Mouse (Mus musculus) skeletal muscle tissue, adult 2 months (tissue): ENCODE data around the gene Itsn1.
A peak's percentile ranks its signal among the peaks of the same experiment; 100 is the strongest.

Experiments used
- DNase-seq: peaks from one replicate; pipeline ENCODE4 v3.0.0-alpha.2; 2012; ENCODE audit warnings: low read depth, low spot score

The Itsn1 gene

GRCm38 (mm10) chr16:91768586-91768985 lies 39.5 kb downstream of the Itsn1 start:
- peak; percentile 74 for DNase-seq

DNA sequence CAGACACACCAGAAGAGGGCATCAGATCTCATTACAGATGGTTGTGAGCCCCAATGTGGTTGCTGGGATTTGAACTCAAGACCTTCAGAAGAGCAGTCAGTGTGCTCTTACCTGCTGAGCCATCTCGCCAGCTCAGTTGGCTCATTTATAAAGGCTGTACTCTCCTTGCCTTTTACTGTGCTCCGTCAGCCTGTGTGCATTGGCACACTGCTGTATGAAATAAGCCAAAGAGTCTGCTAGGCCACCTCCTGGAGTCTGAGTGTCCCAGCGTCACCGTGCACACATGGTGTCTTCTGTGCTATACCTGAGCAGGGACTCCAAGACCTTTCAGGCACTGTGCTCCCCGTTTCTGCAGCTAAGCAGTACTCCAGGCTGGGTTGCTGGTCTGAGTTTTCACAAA lies 40.8 kb downstream of the Itsn1 start:
- no peak for DNase-seq

GRCm38 (mm10) chr16:91770662-91771061 lies 41.6 kb downstream of the Itsn1 start:
- DNase-seq = no peak

DNA sequence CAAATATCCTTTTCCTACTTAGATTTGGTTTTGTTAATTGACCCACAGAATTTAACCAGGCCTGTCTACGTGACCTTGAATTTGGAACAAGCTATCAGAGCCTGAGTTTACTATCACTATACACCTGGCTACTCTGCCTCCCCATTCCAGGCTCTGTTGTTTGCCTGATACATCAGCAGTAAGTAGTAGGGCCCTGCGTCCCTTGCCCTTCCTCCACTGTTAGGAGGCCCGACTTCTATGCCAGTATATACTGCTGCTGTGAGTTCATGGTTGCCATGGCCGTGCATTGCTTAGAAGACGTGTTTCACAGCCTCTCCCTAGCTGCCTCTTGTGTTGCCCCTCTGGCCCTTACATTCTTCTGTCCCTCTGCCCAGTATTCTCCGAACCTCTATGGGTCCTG lies 42.3 kb downstream of the Itsn1 start:
- no peak for DNase-seq

GRCm38 (mm10) chr16:91772586-91772985 lies 43.5 kb downstream of the Itsn1 start:
- DNase-seq = no peak

DNA sequence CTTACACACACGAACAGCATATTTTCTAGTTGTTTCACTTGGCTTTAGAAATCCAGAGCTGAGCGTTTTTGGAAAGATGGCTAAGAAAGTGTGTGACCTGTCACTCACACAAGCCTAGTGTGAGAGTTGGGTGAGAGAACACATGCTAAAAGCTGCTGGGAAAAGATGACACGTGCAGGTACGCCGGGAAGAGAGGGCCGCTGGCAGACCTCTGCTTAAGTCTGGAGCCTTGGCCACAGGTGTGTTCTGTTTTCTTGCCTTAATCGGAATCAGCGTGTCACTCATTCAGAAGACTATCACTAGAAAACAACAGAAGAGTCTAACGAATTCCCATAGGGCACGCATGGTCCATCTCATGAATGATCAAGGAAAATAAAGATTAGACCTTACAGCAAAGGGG lies 50.5 kb downstream of the Itsn1 start:
- no peak for DNase-seq

DNA sequence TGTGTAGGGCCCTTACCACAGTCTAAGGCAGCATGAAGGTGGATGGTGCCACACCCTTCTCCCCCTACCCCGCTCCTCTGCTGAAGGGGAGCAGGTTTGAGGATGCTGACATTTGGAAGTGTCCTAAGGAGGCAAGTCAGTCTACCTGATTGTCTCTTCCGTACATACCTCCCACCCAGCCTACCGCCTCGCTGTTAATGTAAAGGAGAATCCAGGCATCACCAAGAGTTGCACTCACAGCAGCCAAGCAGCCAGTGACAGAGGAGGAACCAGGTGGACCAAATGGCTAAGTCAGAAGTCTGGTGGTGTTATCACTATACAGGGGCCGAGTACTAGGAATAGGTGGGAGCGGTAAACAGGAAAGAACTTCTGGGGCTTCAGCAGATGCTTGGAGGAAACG lies 51.1 kb downstream of the Itsn1 start:
- no peak for DNase-seq

- DNase-seq = no peak
Observed at GRCm38 (mm10) chr16:91780826-91781225, 51.7 kb downstream of the Itsn1 start.

DNA sequence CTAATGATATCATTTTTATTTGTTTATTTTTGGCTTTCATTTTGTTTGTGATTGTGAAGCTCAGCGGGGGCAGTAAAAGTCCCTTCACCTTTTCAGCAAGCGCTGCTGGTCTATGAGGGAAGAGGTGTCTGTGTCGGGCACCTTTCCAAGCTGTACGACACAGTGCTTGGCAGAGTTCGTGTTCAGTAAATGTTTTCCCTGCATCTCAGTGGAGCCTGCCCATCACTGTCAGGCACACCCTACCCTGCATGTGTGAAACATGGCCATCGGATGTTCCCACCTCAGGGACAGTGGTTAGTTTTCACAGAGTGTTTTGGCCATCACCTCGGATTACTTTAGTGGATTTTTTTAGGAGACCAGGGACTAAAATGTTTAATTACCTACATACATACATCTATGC lies 54.1 kb downstream of the Itsn1 start:
- no peak for DNase-seq

DNA sequence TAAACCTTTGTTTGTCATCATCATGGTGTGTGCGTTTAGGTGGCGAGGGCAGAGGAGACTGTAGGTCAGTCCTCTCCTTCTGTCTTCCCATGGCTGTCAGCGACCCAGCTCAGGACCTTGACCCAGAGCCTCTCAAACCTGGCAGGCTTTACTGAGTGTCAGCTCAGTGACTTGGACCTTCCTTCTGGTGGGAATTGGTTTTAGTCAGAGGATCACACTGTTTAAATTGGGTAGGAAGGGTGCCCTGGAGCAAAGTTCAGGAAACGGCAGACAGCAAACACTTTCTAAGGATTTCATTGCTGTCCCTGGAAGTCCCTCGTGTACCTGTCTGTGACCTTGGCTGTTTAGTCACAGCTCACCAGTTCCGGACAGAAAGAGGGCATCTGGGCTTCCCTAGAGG lies 55.2 kb downstream of the Itsn1 start:
- DNase-seq = no peak

- DNase-seq = no peak
Observed at GRCm38 (mm10) chr16:91786425-91786824, 57.3 kb downstream of the Itsn1 start.

DNA sequence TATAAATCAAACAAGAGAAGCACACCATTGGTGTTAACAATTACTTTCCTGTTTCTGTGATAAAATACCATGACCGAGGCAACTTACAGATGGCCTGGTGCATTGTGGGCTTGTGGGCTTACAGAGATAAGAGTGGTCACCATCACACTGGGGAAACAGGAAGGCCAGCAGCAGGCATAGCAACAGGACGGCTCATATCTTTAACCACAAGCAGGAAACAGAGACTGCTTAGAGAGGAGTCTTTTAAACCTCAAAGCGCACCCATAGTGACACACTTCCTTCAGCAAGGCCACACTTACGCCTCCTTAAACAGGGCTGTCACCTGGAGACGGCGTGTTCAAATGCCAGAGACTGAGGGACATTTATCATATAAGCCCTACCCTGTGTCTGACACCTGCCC lies 60.6 kb downstream of the Itsn1 start:
- no peak for DNase-seq

DNA sequence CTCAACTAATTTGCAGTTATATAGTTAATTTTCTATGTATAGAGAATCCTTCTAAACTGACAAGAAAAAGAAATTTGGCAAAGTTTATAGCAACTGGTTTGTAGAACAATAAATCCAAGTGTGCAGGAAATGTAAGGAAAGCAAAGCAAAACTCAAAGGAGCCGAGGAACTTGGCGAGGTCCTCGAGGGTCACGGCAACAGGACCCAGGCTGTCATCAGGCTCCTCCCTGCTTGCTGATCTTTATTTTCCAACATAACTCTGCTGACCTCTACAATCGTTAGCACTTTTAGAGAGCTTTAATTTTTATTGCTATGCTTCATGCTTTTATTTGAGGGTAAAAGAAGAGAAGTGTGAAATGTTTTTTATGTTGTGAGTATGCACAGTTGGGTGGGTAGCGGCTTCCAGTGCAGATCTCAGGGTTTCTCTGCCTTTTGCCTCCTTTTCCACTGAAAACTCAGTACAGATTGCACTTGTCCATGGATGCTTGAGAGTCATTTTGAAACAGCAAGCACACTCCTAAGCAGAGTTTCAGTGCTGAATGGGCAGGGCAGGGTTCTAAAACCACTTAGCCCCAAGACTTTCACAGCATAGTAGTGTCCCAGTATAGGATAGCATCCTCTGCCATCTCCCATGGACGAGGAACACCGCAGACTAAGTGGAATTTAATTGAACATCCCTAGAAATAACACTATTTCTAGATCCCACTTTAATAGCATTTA lies 63.6 kb downstream of the Itsn1 start:
- no peak for DNase-seq

GRCm38 (mm10) chr16:91793507-91794278 lies 64.6 kb downstream of the Itsn1 start:
- DNase-seq = no peak

GRCm38 (mm10) chr16:91794306-91794705 lies 65.2 kb downstream of the Itsn1 start:
- DNase-seq = no peak

- no peak for DNase-seq
Observed at GRCm38 (mm10) chr16:91795044-91795443, 66.0 kb downstream of the Itsn1 start.

GRCm38 (mm10) chr16:91795606-91796005 lies 66.5 kb downstream of the Itsn1 start:
- DNase-seq = no peak

GRCm38 (mm10) chr16:91801426-91801825 lies 72.3 kb downstream of the Itsn1 start:
- peak; percentile 30 for DNase-seq

DNA sequence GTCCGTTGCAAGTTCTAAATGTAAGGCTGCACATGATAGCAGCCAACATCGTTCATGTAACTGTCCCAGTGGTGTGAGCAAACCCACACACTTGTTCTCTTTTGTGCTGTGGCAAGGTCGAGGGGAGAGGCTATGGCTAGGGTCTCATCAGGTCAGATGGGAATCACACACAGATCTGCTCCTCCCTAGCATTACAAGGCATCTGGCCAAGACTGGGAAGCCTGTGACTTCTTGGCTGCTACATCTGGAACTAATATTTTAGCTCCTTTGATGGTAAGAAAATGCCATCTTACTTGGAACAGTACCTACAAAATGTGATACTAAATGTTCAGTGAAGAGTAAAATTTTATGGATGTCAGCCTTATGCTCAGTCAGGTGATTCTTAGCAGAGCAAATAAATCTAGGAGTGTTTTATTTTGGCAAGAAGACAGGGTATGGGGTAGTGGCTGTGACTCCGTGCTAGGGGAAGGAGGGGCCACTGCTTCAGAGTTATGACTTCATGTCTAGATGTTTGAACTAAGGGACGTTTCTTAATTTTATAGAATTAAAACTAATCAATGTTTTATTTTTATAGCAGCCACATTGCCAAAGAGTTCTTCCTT lies 73.5 kb downstream of the Itsn1 start:
- DNase-seq = peak; percentile 68

DNA sequence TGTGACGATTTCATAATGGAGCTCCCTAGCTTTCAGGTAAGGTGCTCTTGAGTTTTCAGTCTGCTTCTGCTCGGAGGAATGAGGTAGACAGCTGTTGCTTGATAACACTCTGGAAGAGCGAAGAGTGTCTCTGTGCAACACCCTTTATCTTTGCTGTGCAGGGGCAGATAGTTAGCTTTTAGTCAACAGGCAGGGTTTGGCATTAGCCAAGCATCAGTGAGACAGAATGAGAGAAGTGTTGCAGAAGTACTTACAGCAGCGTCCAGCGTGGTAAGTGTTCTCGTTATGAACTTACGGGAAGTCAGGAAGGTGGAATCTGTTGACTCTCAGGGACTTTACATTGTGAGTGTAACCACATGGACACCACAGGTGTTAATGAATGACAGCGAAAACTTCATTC lies 75.3 kb downstream of the Itsn1 start:
- DNase-seq = peak; percentile 17

- peak; percentile 85 for DNase-seq
Observed at GRCm38 (mm10) chr16:91804831-91805230, 75.8 kb downstream of the Itsn1 start.

GRCm38 (mm10) chr16:91810235-91810634 lies 81.2 kb downstream of the Itsn1 start:
- no peak for DNase-seq

DNA sequence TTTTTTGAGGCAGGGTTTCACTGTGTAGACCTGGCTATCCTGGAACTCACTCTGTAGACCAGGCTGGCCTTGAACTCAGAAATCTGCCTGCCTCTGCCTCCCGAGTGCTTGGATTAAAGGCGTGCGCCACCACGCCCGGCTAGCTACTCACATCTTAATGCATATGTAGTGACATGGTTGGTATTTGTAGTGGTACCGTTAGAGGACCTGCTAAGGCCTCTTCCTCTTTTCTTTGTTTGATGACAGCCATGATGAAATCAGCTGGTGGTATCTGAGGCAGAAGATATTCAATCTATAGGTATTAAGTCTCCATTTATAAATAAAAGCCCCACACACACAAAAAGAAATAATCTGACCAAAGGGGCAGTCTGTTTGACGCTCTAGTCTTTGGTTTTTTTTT lies 82.3 kb downstream of the Itsn1 start:
- no peak for DNase-seq
